Mouse (Mus musculus): ENCODE measurements at regions not wholly inside any gene's neighbourhood (a gene's known extent, or its start where the extent isn't known, plus 50 kb on each side); places are given as distances from the start of the nearest gene placed in this dataset.

DNA sequence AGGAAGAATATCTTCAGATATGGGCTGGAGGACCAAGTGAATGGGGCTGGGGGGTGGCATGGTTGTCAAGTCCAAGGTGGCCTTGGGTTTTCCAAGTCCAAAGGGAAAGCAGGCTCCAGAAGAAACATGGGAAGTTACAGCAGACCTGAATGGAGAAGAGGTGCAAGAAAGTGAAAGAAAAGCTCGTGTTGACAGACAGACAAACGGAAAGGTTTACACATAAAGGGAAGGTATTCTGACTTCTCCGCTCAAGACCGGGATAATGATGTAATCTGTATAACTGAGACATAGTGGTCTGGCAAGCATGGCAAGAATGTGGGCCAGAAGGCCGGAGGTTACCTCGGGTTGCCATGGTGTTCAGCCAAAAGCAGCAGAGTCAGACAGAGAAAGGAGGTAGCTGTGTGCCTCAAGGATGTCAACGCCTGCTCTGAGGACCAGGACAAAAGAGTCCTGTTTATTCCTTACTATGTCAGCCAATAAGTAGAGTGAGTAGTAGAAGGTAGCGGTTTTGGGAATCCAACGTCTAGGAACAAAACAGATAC, 50.8 kb upstream of the Elk3 start:
- DNase-seq (ENCODE audit: low spot score in 2 of 2): no peak

DNA sequence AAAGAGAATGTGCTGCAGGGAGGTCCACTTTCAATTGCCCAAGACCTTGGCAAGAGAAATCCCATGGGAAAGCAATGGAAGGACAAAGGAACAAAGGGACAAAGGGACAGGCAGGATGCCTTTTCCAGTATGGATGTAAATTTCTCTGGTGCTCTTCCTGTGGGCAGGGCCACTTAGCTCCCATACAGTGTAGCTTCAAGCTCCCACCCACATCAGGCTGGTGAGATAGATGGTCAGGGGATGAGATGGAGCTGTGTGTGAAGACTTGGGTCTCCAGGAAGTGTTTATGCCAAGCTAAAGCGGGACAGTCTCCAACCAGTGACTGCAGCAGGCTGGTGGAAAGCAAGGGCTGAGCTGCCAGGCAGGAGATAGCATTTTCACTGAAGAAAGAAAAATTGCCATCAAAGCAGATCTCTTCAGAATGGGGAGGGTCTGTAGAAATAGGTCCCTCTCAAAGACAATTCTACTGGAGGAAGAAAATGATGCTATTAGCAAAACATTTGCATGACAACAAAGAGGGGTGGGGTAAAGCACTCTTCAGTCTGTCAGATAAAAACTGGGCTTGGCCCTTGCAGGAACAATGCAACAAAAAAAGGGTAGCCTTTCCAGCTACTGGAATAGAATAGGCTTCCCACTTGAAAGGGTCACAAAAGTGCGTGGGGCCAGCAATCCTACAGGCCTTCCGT, 53.3 kb upstream of the Elk3 start:
- DNase-seq (ENCODE audit: low spot score in 2 of 2): no peak

DNA sequence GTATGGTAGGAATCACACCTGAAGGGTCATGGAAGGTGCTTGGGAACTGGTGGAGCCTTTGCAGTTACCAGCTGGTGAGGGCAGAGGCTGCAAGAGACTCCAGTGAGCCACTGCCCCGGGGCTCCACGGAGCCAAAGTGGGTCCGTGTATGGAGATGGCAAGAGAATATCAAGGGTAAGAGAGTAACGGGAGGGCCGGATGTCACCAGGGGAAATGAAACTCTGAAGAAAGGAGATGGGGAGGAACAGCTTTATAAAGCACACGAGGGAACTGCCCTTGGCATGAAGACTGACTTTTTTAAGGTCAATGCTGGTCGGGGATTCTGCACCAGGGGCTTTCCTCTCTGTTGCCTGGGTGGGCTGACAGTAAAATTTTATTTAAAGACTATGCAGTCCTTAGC, 53.9 kb upstream of the Elk3 start:
- peak; percentile 28 to 47 for DNase-seq (ENCODE audit: low spot score in 2 of 2)

DNA sequence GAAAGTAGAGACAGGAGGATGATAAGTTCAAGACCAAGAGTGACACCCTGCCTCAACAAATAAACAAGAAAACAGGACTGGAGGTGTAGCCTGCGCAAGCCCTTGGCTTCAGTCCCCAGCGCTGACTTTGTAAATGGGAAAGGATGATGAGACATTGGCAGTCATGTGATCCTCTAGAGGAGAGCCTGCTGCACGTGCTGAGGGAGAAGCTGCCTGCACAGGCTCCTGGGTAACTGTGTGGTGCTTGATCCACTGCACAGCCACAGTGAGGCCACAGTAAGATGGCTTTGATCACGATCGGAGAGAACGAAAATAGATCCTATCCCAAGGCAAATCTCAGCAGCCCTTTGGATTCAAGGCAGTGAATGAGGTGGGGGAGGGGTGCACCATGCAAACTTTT, 54.4 kb upstream of the Elk3 start:
- peak in 1 of 2 experiments; percentile 32 for DNase-seq (ENCODE audit: low spot score in 2 of 2)

DNA sequence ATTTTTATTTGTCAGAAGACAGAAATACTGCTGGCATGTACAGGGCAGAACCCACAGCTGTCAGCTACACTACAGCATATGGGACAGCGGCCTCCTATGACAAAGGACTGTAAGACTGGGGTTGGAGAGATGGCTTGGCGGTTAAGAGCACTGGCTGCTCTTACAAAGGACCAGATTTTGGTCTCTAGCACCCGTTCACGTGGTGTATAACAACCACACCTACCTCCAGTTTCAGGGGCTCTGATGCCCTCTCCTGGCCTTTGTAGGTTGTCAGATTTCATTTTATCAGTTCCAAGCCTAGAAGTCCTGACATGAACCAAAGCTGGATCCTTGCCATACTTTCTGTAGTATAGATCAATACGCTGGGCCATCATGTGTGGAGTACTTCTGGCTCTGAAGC, 54.9 kb upstream of the Elk3 start:
- no peak for DNase-seq (ENCODE audit: low spot score in 2 of 2)

DNA sequence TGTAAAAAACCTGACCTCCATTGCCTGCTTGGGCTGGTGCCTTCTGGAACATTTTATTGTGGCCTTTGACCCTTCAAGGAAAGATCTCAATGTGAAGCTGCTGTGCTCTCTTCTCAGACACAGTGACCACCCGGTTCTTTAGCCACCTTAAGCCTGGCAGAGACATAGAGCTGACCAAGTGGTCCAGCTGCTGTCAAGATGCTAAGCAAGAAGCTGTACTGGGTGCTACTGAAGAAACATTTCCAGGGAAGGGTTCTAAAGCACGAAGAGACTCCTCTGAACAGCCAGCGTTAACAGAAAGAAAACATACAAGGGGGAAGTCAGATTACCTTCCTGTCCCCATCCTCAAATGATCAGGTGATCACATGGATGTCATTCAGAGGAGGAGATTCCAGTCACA, 58.8 kb upstream of the Elk3 start:
- no peak for DNase-seq (ENCODE audit: low spot score in 2 of 2)

DNA sequence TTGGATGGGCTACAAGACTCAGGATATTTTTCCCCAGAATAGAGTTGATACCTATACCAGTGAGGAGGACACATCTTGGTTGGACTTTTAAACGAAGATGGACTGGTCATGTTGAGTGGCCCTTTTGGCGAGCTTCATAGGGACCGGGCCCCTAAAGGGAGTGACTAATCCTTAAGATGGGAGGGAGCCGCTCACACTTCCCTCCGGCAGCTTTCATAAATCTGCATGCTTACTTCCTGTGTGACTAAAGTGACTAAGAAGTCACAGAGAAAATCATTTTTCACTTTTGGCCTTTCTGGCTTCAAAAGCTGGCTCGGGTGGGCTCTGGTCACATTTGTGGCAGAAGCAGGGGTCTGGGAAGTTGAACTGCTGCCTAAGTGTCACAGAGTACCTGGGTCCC, 59.4 kb upstream of the Elk3 start:
- DNase-seq (ENCODE audit: low spot score in 2 of 2): no peak

DNA sequence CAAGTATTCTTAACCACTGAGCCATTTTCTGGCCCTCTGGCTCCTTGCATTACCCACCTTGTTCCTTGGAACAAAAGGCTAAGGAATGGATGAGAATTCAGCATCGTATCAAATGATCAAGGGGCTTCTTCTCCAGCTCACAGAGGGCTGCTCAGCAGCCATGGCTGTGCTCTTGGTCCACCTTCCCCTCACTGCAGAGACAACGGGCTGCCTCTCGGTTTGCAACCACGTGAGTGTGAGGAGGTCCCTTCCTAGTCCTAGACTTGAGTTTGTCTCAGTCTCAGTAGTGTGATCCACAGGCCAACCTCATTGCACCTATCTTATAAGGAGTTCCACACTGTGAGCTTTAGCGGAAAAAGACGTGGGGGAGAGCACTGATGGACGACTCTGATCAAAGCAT, 61.3 kb upstream of the Elk3 start:
- DNase-seq (ENCODE audit: low spot score in 2 of 2): no peak

DNA sequence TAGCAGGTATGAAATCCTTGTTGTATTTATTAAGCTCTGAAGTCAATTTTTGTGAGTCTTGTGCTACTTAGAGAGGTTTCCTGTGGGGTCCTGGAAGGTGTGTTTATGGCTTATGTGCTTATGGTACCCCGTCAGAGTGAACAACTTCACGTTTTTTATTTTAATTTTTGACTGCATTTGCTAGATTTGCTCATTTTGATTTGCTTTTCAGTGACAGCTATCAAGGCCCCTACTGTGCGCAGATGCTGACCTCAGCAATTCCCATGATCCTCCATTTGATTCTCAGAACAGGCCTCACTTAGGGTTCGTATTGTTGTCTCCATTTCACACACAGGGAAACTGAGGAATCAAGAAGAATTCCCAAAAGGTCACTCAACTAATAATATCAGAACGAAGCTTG, 62.3 kb upstream of the Elk3 start:
- no peak for DNase-seq (ENCODE audit: low spot score in 2 of 2)

DNA sequence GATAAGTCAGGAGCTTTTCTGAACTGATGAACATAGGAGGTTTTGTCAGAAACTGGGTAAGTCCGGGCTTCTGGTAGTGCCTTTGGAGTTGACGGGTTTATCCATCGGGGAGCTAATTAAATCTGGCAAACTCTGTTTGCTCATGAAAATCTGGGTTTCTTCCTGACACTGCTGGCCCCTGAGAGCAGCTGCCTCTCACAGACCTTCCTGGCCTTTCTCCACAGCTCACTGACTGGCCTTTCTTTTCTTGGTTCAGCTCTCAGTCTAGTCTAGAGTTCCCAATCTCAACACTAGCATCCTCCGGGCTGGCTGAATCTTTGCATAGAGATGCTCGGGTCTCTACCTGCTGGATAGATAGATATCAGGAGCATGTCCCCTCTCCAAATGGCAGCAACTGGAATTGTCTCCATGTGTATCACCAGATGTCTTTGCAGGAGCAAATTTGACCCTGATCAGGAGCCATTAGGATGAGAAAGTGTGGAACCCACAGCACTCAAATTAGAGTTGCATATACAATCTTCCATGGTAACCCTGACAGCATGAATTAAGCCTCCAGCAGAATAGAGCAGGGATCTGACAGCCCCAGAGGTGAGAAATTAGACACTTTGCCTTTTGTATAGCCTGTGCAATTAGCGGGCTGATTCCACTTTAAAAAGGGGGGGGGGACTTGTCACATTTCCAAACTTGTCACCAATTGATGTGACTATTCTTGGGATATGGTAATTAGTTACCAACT, 63.2 kb upstream of the Elk3 start:
- DNase-seq (ENCODE audit: low spot score in 2 of 2): no peak

DNA sequence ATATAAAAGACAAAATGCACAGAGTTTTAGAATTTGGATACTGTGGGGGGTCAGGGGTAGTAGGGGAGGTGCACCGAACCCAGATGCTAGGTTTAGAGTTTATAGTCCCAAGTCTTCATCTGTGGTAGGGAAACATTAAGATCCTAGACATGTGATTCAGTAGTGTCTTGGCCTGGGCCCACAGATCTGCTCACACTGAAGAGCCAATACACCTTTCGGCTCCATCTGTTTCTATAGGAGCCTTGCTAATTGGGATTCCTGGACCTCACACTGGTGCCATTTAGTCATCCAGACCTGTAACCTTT, 63.7 kb upstream of the Elk3 start:
- no peak for DNase-seq (ENCODE audit: low spot score in 2 of 2)

DNA sequence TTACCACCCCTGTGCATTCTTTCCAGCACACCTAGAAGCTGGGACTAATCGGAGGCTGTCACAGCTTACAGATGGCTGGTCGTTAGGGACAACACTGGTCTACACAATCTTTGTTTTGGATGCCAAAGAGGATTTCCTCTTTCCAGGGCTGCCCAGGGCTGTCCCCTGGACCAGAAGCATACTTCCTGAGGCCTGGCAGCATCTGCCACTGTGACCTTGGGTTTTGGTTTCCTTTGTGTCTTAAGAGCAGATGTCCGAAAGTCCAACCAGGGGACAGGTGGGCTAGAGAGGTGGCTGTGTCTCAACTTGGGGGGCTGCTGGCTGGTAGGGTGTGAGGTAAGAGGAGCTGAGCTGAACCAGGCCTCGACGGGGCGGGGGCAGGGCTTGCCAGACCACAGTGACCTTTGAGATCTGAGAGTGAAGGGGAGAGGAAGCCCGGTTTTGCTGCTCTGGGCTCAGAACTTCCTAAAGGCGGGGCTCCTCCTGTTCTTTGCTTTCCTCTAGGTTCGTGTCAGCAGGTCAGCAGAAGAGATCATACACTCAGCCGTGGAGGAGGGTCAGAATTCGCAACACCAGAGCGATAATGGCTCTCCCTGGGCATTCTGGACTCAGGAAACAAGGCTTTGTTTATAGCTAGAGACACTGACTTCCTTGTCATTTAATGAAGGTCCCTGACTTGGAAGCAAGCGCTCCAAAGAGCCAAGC, 64.2 kb upstream of the Elk3 start:
- DNase-seq (ENCODE audit: low spot score in 2 of 2): peak; percentile 74 to 86

DNA sequence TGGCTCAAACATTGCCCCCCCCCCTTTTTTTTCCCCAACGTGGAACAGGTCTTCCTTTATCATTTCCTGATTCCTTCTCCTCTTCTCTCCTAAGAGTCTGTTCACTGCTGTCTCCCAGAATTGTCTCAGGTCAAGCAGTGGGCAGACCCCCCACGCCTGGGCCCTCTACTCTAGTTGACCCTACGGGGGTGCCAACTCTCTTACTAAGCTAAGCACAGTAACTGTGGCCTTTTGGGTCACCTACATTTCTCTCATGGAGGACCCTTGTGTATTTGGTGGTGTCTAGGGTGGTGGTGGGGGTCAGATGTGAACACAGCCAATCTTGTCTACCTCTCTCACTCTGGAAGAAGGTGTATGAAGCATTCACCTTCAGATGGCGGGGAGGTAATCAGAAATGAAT, 64.8 kb upstream of the Elk3 start:
- no peak for DNase-seq (ENCODE audit: low spot score in 2 of 2)

DNA sequence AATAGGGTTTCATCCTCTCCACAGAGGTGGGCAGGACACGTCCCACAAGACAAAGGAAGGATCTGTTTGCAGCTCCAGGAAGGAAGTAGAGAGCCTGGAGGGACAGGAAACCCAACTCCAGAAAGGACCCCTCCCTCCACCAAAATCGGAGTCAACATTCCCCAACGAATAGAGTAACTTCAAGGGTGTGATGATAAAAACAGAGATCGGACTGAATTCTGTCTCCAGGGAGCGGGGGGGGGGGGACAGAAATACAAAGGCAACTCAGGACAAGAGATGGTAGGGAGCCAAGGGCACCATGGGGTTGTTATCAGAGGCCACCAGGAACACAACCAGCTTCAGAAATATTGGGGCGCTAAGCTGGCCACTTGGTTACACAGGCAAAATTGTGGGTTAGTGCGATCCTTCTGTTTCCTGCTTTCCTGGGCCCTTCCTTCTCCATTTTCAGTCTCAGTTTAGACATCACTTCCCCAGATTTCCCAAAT, 65.6 kb upstream of the Elk3 start:
- peak; percentile 58 to 80 for DNase-seq (ENCODE audit: low spot score in 2 of 2)

DNA sequence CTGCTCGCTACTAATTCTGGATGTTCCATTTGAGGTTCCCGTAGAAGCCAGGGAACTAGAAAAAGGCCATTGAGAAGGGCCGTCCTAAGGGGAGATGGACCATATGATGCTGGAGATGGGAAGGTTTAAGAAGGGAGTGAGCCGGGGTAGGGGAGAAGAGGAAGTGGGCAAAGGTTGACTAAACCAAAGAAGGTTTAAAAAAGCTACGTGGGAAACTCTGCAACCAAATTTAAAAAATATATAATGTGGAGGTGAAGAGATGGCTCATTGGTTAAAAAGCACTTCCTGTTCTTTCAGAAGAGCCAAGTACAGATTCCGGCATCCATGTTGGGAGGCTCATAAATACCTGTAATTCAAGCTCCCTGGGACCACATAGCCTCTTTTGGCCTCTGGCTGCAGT, 63.9 kb upstream of the Lta4h start:
- DNase-seq (ENCODE audit: low spot score in 2 of 2): no peak

DNA sequence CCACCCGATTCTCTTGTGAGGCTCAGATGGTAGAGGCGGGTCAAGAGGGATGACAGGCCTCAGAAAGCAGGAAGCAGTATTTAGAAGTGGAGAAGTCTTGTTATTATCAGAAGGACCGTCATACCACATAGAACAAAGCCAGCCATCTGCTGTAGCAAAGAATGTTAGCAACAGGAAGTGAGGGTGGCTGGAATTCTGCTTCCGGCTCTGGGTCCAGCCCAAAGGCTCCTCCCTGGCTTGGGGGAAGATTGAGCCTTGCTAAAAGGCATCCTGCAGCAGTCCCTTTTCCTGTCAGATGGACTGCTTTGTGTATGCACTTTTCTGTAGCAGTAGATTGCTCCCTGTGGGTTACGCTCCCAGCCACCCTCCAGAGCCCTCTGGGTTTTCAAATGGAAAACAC, 61.9 kb upstream of the Lta4h start:
- peak; percentile 53 to 66 for DNase-seq (ENCODE audit: low spot score in 2 of 2)

DNA sequence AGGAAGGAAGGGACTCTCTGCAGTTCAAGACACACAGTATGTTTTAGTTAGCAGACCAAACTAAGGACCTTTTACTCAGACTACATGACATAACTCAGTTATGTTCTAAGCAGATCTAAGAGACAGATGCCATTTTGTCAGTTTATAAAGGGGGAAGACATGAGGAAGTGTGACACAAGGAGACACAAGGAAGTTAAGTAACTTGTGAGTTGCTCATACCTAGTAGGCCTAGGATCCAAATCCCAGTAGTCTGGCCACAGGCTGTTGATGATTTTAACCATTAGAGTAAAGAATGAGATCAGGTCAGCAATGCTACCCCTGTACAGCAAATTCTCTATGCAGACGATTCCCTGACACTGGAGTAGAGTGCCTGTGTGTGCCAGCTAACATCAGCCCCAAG, 59.3 kb upstream of the Lta4h start:
- DNase-seq (ENCODE audit: low spot score in 2 of 2): no peak

DNA sequence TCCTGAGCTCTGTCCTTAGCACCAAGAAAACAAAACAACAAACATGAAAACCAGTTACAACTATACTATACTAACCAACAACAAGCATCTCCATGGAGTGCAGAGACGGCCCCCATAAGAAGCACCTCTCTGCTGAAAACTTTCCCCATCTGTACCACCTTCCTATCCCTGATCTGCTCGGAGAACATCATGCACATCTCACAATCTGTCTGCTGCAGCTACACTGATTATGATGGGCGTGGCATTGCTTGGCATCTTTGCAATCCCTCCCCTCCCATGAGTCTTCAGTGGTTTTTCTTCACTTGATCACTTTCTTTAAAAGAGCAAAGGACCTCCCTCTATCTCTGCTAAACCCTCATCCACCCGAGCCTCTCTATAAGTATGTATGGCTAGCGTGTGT, 55.5 kb upstream of the Lta4h start:
- no peak for DNase-seq (ENCODE audit: low spot score in 2 of 2)

DNA sequence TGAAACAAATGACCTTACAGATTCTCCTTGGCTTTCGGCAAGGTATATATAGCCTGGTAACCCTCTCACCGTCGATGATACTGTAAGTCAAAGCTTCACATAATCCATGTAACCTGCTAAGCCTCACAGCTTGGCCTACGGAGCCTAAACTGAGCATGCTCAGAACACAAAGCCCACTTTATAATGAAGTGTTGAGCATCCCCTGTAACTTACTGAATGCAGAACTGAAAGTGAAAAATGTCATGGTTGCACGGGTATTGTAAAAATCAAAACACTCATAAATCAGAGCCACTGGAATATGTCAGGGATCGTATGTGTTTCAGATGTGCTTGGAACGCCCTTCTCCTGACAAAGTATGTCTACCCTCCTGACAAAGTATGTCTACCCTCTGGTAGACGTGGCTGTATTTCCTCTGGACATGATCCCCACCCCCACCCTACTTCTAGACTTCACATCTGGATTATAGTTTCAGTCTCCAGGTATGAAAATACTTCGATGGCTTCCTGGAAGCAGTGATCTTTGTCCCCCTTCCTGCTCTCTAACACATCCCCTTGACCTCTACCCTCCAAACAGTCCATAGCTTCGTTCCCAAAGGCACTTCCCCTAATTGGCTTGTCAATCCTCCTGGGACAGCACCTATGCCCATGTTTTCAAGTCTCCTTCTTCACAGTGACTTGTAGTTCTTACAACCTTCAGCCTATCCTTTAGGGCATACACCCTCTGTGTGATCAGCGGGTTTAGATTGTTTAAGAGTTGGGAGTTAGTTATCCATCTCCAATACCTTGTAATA, 54.5 kb upstream of the Lta4h start:
- DNase-seq (ENCODE audit: low spot score in 2 of 2): peak in 1 of 2 experiments; percentile 40

DNA sequence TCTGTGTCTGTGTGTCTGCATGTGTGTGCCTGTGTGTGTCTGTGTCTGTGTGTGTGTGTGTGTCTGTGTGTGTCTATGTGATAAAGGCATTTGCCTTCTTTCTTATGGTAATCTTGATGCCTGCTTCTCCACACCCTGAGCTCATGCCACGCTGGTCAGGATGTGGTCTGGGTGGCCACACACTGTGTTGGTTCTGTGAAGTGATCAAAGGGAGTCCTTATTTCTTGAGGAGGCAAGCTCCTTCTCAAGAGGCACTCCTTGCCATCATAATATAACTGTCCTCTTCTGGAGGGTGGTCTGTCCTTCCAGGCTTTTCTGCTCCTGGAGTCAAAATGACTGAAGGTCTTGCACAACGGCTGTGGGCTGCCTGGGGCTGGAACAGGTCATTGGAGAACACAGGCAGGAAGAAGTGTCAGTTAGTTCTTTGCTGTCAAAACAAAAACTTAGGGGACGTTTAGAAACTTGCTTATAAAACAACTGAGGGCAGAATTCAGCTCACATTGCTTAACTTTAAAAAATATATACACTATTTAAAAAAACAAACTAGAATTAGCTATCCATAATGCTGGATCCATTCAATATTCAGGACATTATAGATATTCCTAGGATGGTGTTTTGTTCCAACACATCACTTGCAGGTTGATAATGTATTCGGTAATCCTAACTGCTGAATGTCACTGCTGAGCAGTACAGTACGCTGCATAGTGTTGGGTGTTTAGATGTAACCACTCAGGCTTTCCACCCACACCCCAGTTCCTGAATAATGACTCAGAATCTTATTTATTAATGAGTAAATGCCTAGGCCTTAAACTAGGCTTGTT, 50.3 kb upstream of the Lta4h start:
- DNase-seq (ENCODE audit: low spot score in 2 of 2): no peak

Data from heart, adult 9 months (tissue).